Mouse (Mus musculus) intestine, postnatal 0 days (tissue): Measurements from ENCODE around the gene Cdk17. TPM values are rescaled to one million over a fixed set of nuclear protein-coding genes. Genes with fewer than 3 reads are reported as not detected.

Source experiments
- ATAC-seq: fragments of 200-750 bp; cut with Nextera tagmentation; 2 replicates; pipeline ENCODE4 v1.8.0; 2017; ENCODE audit warnings: mild to moderate bottlenecking, moderate TSS enrichment, moderate library complexity
- H3K27ac ChIP-seq: fragments of 300-500 bp; sonication (generic); 2 replicates; pipeline ENCODE4 v1.5.1; 2014; ENCODE audit warnings: mild to moderate bottlenecking, low read depth, low read length, moderate library complexity
- H3K27me3 ChIP-seq: fragments of 300-500 bp; sonication (generic); replicated peaks from 2 replicates; pipeline ENCODE4 v1.6.1; 2014; ENCODE audit warnings: low read length, mixed read lengths; ENCODE audit not compliant: control insufficient read depth, insufficient read depth
- H3K36me3 ChIP-seq: fragments of 300-500 bp; sonication (generic); 2 replicates; pipeline ENCODE4 v1.6.1; 2014; ENCODE audit warnings: mild to moderate bottlenecking, moderate library complexity; ENCODE audit not compliant: control insufficient read depth, insufficient read depth
- H3K4me1 ChIP-seq: fragments of 300-500 bp; sonication (generic); replicated peaks from 2 replicates; pipeline ENCODE4 v1.6.1; 2014; ENCODE audit warnings: antibody characterized with exemption, low read length, mixed read lengths; ENCODE audit not compliant: control insufficient read depth, insufficient read depth
- H3K4me2 ChIP-seq: fragments of 300-500 bp; sonication (generic); replicated peaks from 2 replicates; pipeline ENCODE4 v1.6.1; 2014; ENCODE audit warnings: low read depth, mild to moderate bottlenecking, moderate library complexity
- H3K4me3 ChIP-seq: fragments of 300-500 bp; sonication (generic); 2 replicates; pipeline ENCODE4 v1.5.1; 2014; ENCODE audit warnings: low read depth, low read length
- H3K9ac ChIP-seq: fragments of 300-500 bp; sonication (generic); 2 replicates; pipeline ENCODE4 v1.6.1; 2014; ENCODE audit warnings: mild to moderate bottlenecking, low read depth, low read length
- H3K9me3 ChIP-seq: fragments of 300-500 bp; sonication (generic); 2 replicates; pipeline ENCODE4 v1.6.1; 2016; ENCODE audit warnings: mixed run types; ENCODE audit not compliant: control insufficient read depth
- CTCF ChIP-seq: sonication (generic); IDR thresholded peaks from 2 replicates; pipeline ENCODE4 v1.5.1; 2016; ENCODE audit warnings: low read depth, mild to moderate bottlenecking, control low read depth, antibody characterized with exemption, moderate library complexity
- WGBS: fragments of 180-500 bp; shearing (Covaris S2); extraction: QIAGEN DNeasy Blood & Tissue Kit; methylation state at CpG from one replicate; pipeline ENCODE4 v1.1.7; 2014; 5-methylcytosine and 5-hydroxymethylcytosine counted together
- polyA plus RNA-seq: library from polyadenylated mRNA; unstranded; fragments of >200 nt; fragmentation: Nextera tagmentation; extraction: Ambion mirVana; gene quantifications from 2 replicates; pipeline ENCODE4 v1.2.1, GENCODE M21; 2015

Gene Cdk17
- polyA plus RNA-seq, 1 experiment from 2014 or later = 8.2 TPM

DNA sequence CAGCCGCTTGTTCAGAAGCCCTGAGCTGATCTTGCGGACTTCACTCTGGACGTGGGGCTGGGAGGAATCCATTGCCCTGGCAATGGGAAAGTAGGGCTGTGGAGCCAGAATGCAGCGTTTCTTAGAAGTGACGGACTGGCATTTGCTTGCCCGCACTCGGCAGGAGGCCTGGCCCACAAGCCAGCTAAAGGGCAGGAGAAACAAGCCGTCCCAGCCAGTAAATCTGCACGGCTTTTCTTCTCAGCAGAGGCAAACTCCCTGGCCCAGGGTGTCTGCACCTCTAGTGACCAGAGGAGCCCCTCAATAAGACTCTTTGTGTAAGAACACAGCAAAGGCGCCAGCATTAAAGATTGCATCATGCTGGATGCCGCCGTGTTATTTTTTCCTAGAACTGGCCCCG is 94.6 kb downstream of the Cdk17 start:
- H3K9me3 ChIP-seq = no peaks in the 10 kb centered on the region
- no peak overlapping the region for H3K4me3 ChIP-seq
- TF ChIP-seq CTCF = no peak
- H3K9ac ChIP-seq = no peak overlapping the region
- no peak overlapping the region for H3K27ac ChIP-seq
- H3K4me1 ChIP-seq = no peaks in the 10 kb centered on the region
- 61% methylated on average over 13 of the region's 13 CpGs for WGBS
- H3K36me3 ChIP-seq = no peaks in the 10 kb centered on the region
- H3K4me2 ChIP-seq = no peak overlapping the region
- ATAC-seq = no peak
- no peaks in the 10 kb centered on the region for H3K27me3 ChIP-seq

DNA sequence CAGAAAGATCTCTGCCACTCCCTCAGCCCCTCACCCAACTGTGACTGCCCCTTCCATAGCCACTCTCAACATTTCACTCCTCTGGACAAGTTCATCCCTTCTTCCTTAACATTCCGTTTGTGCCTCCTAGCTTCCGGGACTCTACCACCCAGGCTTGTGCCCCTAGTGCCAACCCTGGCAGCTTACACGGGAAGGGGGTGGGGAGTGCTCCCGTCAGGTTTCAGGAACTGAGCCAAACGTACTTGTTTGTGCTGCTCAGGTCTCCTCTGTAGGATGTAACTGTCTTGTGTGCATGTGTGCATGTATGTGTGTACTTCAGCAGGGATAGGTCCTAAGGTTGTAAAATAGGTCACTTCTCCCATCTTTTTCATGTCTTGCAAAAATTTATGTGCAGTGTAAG is 99.2 kb downstream of the Cdk17 start:
- Histone ChIP-seq H3K9me3 (no peaks in the 10 kb centered on the region), H3K4me2 (no peak overlapping the region), H3K4me1 (peaks cover 6% of the 10 kb centered on the region; the same call in 1 of the 2 replicates), H3K36me3 (peaks cover 1% of the 10 kb centered on the region; the same call in 1 of the 2 replicates), H3K27me3 (no peaks in the 10 kb centered on the region), H3K4me3 (no peak overlapping the region), H3K9ac (no peak overlapping the region), H3K27ac (no peak overlapping the region)
- no peak for TF ChIP-seq CTCF
- whole genome bisulfite sequencing = 73% methylated on average over 5 of the region's 5 CpGs
- ATAC-seq = no peak

DNA sequence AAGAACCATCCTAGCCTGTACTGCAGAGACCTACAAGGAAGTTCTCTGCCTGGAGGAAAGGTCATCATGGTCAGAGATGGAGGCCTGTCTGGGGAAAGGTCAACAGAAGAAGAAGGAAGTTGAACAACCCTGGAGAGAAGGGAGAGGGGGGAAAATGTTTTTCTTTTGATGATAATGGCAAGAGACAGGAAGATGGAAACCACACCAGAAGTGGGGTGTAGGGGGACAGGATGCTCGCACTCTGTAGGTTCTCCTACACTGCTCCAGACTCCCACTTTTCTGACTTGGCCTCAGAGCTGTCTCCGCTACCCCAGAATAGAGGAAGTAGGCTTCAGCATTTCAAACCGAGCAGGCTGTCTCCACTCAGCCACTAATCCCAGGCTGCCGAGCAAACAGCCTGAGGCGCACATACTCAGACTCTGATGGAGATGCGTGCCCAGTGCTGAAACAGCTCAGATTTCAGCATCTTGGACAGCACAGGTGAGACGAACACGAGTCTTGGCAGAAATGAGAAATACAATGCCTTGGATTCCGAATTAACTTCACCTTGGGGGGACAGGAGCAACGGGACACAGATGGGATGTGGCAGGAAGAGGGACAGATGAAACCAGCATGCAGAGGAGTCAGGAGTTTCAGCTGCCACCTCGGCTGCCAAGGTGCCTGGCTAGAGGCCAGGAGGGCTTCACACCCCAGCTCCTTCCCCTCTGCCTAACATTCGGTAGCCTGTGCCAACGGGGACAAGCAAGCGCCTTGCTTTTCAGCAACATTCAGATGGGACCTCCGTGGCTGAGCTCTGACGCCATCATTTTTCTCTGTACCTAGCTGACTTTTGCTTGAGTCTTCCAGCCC is 100.7 kb downstream of the Cdk17 start:
- peaks cover 6% of the 10 kb centered on the region; the same call in 1 of the 2 replicates for H3K4me1 ChIP-seq
- ATAC-seq = 0 out of 2 replicates have a peak, but pooled peaks have one; percentile 31
- WGBS = 31% methylated on average over 16 of the region's 16 CpGs
- H3K9me3 ChIP-seq = no peaks in the 10 kb centered on the region
- H3K36me3 ChIP-seq = peaks cover 6% of the 10 kb centered on the region; the same call in 1 of the 2 replicates
- H3K4me2 ChIP-seq = peak overlapping the region; percentile 38
- no peak overlapping the region for H3K27ac ChIP-seq
- no peak for TF ChIP-seq CTCF
- H3K27me3 ChIP-seq = no peaks in the 10 kb centered on the region
- no peak overlapping the region for H3K9ac ChIP-seq
- no peak overlapping the region for H3K4me3 ChIP-seq

DNA sequence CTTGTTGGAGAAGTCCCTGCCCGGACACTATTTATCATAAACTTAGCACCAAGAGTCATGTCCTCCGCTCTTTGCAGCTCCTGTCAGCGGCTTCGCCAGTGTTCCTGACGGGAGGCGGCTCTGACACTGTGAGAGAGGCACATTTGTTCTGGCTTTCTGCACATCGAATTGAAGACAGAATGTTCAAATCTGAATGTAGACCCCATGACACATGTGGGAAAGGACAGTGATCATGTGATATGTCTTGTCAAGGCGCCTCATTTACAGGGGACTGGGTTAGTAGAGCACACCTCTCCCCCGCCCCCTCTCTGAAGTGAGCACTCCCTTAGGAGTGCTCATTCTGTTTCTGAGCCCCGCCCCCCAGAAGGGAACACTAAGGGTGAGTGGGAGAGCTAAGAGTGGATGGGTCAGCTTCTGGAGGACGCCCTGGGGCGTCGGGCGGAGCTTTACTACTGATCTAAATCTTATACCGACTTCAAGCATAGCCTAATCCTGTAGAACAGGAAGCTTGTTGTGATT is 101.4 kb downstream of the Cdk17 start:
- 19% methylated on average over 15 of the region's 15 CpGs for WGBS
- H3K9me3 ChIP-seq = no peaks in the 10 kb centered on the region
- no peak for TF ChIP-seq CTCF
- peaks cover 6% of the 10 kb centered on the region; the same call in 1 of the 2 replicates for H3K4me1 ChIP-seq
- H3K9ac ChIP-seq = no peak overlapping the region
- H3K4me2 ChIP-seq = peak overlapping the region; percentile 38
- no peak overlapping the region for H3K27ac ChIP-seq
- no peaks in the 10 kb centered on the region for H3K27me3 ChIP-seq
- ATAC-seq = 0 out of 2 replicates have a peak, but pooled peaks have one; percentile 32
- H3K36me3 ChIP-seq = peaks cover 6% of the 10 kb centered on the region; the same call in 1 of the 2 replicates
- H3K4me3 ChIP-seq = no peak overlapping the region

DNA sequence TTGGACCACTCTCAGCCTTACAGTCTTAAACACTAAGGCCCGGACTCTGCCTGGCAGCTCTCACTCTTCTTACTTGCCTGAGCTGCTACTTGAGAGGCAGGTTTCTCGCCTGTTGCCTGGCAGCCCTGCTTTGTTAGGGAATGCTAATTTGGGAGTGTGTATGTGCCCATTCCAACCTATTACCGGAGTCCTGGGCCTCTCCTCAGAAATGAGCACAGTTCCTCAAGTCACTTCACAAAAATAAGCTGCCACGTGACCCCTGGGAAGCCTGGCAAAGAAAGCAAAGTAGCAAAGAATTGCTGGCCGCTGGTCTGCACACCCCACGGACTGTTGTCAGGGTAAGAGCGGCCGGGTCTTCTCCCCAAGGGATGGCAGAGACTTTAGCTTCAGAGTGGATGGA is 102.8 kb downstream of the Cdk17 start:
- no peak for ATAC-seq
- H3K9me3 ChIP-seq = no peaks in the 10 kb centered on the region
- TF ChIP-seq CTCF = no peak
- H3K4me1 ChIP-seq = peaks cover 6% of the 10 kb centered on the region; the same call in 1 of the 2 replicates
- no peak overlapping the region for H3K4me3 ChIP-seq
- peaks cover 6% of the 10 kb centered on the region; the same call in 1 of the 2 replicates for H3K36me3 ChIP-seq
- no peak overlapping the region for H3K4me2 ChIP-seq
- 83% methylated on average over 8 of the region's 8 CpGs for WGBS
- no peak overlapping the region for H3K27ac ChIP-seq
- H3K9ac ChIP-seq = no peak overlapping the region
- H3K27me3 ChIP-seq = no peaks in the 10 kb centered on the region

DNA sequence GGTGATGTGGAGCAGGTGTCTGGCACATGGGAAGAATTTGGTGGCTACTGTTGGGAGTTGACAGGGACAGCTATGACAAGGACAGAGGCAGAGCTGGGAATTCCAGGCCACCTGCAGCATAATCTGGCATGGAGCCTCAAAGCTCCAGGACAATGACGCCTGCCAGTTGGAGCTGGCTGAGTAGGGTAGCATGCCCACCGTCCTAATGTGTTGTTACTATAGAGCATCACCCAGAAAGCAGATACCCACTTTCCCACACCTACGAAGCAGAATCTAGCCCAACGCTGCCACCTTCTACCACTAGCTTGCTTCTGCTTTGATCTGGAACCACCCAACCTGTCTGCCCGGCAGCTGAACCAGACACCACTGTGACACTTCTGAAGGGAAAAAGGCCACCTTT is 103.3 kb downstream of the Cdk17 start:
- Histone ChIP-seq H3K9me3 (no peaks in the 10 kb centered on the region), H3K9ac (no peak overlapping the region), H3K4me3 (no peak overlapping the region), H3K4me1 (peaks cover 6% of the 10 kb centered on the region; the same call in 1 of the 2 replicates), H3K36me3 (peaks cover 6% of the 10 kb centered on the region; the same call in 1 of the 2 replicates), H3K27ac (no peak overlapping the region), H3K27me3 (no peaks in the 10 kb centered on the region), H3K4me2 (no peak overlapping the region)
- no peak for TF ChIP-seq CTCF
- 84% methylated on average over 5 of the region's 5 CpGs for WGBS
- no peak for ATAC-seq
